Mouse (Mus musculus): ENCODE results near the gene Gm648. TPM values are rescaled to one million over a fixed set of nuclear protein-coding genes. Genes with fewer than 3 reads are reported as not detected.
A peak's percentile ranks its signal among the peaks of the same experiment; 100 is the strongest.
"Not testable (repeated sequence)": the region's sequence is repeated elsewhere in the genome, so short reads cannot be mapped to it uniquely, and the experiment has no call there.

The Gm648 gene
- total RNA-seq (2021) = not detected
- long read RNA-seq = 0 reads

DNA sequence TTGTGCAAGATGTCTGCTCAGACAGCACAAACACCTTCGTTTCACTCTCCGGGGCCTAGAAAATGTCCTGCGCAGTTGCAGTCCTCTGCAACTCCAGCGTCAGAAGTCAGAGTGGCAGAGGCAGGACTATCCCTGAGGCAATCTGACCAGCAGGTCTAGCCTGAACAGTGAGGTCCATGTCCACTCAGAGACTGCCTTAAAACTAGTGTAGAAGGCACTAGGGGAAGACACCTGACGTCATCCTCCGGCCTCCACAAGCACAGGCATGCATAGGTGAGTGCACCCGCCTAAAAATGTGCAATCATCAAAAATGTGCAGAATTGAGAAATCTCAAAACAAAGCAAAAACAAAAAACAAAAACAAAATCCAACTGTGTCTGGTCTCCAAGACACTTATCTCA lies at the start of gene Gm648:
Gm648 (minus strand) TSS at position 101 of the 400 bp plus-strand sequence.
- DNase-seq (ENCODE audit: low spot score in 2 of 2) = no peak

DNA sequence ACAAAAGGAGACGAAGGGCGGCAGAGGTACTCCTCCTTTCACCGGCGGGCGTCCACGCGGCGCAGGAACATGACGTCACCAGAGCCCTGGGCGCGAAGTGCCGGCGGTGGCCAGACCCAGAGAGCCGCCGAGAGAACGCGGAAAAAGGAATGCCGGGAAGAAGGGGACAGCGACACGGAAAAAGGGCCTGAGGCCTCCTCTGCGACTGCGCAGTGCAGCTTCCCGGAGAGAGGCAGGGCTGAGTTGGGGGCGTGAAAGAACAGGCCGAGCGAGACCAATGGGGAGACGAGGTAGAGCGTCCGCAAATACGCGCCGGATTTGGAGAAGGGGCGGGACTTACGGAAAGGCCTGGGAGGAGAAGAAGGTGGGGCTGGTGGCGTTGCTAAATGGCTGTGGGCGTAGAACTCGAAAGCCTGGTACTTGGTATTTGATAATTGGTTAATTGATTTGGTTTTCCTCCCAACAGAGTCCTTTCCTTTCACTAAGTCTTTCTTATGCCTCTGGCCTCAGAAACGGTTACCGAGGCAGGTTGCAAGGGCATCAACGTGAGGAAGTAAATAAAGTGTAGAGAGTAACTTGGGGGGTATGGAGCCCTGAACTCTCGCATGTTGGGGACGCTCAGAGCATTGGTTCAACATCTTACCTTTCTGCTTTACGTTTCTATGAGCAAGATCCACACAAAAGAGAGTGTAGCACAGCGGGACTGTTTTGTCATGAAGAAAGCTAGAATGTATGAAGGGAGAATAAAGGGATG lies 48.7 kb upstream of the Gm648 start, which contains the start of gene Mmgt1:
Mmgt1 (minus strand) TSS at position 183 of the 754 bp plus-strand sequence.
- peak; percentile 92 to 94 for DNase-seq (ENCODE audit: low spot score in 2 of 2)

DNA sequence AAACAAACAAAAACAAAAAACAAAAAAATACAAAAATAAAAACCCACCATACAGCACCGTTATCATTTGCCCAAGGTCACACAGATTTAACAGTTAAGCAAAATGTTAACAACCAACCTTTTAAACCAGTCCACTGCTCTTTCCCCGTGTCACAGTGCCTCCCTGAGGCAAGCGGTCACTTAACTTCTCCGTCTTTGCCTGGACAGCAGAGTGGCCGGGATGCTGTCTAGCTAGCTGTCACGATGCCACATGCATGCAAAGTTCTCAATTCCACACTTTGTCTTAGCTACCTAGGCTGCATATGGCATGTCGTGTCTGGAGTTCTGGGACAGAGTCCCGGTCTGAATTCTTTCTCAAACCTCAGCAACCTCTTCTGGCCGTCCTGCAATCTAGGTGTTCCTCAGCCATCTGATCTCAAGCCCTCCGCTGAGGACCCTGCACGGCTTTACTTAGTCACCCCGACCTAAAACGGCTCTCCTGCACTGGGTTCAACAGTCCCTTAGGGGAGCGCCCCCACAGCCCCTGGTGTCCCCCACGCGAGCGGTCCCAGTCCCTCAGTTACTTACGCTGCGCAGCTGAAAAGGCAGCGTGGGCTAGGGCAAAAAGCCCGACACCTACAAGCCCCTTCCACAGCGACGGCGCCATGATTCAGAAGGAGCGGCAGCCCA lies 47.9 kb upstream of the Gm648 start:
- no peak for DNase-seq (ENCODE audit: low spot score in 2 of 2)

DNA sequence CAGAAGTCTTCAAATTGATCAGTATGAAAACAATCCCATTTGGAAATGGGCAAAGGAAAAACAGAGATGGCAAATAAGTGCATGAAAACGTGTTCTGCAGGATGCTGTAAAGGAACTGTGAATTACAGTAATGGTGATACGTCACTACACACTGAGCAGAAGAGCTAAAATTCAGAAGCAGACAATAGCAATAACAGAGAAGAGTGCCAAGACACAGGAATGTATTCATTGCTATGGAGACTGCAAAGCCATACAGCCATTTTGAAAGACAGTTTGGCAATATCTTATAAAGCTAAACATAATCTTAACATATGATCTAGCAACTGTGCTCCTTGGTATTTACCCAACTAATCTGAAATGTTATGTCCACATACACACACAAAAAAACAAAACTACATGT lies 28.8 kb upstream of the Gm648 start:
- DNase-seq (ENCODE audit: low spot score in 2 of 2) = no peak

DNA sequence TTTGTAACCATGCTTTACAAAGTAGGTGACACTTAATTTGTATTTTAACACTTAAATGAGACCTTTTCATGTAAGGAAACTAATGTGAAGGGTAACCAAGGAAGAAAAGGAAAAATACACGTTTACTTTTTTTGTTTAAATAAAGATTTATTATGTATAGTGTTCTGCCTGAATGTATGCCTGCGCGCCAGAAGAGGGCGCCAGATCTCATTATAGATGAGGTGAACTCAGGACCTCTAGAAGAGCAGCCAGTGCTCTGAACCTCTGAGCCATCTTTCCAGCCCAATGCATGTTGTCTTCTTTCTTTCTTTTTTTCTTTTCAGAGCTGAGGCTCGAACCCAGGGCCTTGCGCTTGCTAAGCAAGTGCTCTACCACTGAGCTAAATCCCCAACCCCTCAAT lies 23.1 kb upstream of the Gm648 start:
- DNase-seq (ENCODE audit: low spot score in 2 of 2) = peak in 1 of 2 experiments; percentile 2

DNA sequence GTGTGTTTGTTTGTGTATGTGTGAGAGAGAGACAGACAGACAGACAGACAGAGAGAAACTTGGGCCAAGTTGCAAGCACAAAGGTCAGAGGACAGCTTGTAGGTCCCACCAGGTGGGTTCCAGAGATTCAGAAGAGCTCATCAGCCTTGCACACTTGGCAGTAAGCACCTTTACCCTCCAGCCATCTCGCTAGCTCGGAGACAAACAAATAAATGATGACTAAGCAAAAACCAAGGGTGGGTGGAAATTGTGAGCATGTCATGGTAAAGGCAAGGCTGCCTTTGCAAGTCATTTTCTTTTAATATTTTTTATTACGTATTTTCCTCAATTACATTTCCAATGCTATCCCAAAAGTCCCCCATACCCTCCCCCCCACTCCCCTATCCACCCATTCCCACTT lies 4.2 kb upstream of the Gm648 start:
- no peak for DNase-seq (ENCODE audit: low spot score in 2 of 2)

DNA sequence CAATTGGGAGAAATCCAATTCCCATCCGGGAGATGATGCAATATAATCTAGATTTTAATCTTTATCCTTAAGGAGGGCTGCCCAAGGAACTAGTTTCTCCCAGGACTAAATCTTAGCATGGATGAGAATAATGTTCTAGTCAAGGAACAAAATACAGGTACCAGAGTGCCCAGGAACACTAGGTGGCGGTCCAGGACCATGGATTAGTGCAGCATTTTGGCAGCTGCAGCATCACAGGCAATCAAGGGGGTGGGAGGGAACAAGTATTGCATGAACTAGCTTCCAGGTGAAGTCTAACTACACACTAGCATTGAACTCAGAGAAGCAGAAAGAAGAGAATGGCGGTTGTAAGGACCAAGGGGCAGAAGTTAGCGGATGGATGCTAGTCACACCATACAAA lies 12.2 kb downstream of the Gm648 start:
- peak in 1 of 2 experiments; percentile 14 for DNase-seq (ENCODE audit: low spot score in 2 of 2)

DNA sequence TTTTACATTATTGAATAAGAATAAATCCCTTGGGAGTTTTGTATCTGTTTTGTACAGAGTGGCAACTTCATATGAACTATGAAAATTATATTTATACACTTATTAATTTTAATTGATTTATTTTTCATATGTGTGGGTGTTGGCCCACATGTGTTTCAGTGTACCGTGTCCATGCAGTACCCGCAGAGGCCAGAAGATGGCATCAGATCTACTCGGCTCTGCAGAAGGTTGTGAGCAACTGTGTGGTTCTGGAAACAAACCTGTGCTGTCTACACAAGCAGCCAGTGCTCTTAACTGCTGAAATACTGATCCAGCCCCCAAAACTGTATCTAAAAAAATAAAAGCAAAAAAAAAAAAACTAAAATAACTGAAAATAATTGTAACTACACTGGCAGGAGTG lies 18.1 kb downstream of the Gm648 start:
- peak; percentile 16 to 79 for DNase-seq (ENCODE audit: low spot score in 2 of 2)

DNA sequence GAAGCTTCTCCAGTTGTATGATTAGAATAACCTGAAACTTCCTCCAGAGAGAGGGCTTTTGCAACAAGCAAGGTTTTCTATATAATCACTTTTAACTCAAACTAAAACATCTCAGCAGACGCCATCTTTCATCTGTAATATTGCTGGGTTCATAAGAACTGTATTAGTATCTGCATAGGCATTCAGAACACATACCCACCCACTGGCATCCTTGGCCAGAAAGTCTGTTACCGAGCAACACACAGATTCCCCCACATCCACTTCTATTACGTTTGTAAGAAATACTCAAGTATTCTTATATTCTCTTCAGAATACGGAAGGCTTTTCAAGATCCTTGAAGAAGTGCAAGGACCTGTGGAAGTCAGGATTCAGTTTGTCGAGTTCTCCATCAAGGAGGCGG lies 25.0 kb downstream of the Gm648 start, which contains the start of gene Gm10477:
Gm10477 (plus strand) TSS at position 301 of the 400 bp plus-strand sequence.
- not testable (repeated sequence) for DNase-seq (ENCODE audit: low spot score in 2 of 2)

DNA sequence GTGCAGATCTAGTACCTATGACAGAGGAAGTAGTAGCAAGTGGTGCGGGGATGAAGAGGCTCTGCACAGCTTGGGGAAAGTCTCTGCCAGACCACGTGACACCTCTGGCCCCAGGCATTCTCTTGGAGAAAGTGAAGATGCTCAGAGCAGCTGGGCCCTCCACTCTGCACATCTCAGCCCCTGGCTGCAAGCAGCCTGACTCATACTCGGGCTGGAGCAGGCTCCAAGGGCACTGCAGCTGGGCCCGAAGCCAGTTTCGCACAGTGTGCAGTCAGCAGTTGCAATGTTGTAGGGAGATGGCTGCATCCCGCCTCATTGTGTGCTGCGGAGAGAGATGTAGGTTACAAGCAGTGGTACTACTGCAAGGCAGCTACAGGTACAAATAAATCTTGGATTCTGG lies 52.2 kb downstream of the Gm648 start:
- DNase-seq (ENCODE audit: low spot score in 2 of 2) = no peak

Small RNAs within 50 kb of the gene (microRNA-seq; reads per million reads assigned to microRNA genes)
- gene Mir5116 = 0 to 0.25 reads per million in 2 experiments

Other genes starting within 250 kb of the Gm648 start
- gene Zfp449, start 203.2 kb downstream of the Gm648 start, total RNA-seq (2021) = 1 to 10 TPM; 3.9 to 4.1 TPM
- 10 to 100 TPM; 14.4 to 17.9 TPM for gene Smim10l2a, start 175.0 kb downstream of the Gm648 start, total RNA-seq (2021)
- not detected for gene Gm2174, start 101.6 kb downstream of the Gm648 start, total RNA-seq (2021)
- gene Ints6l, start 94.7 kb downstream of the Gm648 start, total RNA-seq (2021) = 10 to 100 TPM; 30.1 to 38.2 TPM
- gene Gm10477, start 24.9 kb downstream of the Gm648 start, total RNA-seq (2021) = not detected
- 10 to 100 TPM; 24.7 to 25.6 TPM for gene Mmgt1, start 48.5 kb upstream of the Gm648 start, total RNA-seq (2021)
- 100 to 1,000 TPM; 105 to 117 TPM for gene Slc9a6, start 60.2 kb upstream of the Gm648 start, total RNA-seq (2021)
- gene Fhl1, start 182.2 kb upstream of the Gm648 start, total RNA-seq (2021) = 10 to 100 TPM; 73.1 to 79.4 TPM

All from layer of hippocampus, adult 18-20 months (tissue).